Mouse (Mus musculus) R1 (cell line): ENCODE results near the gene Aco1.
A peak's percentile ranks its signal among the peaks of the same experiment; 100 is the strongest.

ENCODE experiments used
- DNase-seq: peaks from one replicate; pipeline ENCODE4 v3.0.0-alpha.2; 2018; ENCODE audit warnings: low read depth, low spot score

The Aco1 gene

GRCm38 (mm10) chr4:40156582-40157499, 14.0 kb downstream of the Aco1 start:
- no peak for DNase-seq

- DNase-seq: no peak
Observed at GRCm38 (mm10) chr4:40157500-40158223, 14.8 kb downstream of the Aco1 start.

- no peak for DNase-seq
Observed at GRCm38 (mm10) chr4:40158224-40158540, 15.3 kb downstream of the Aco1 start.

GRCm38 (mm10) chr4:40160591-40161434, 17.9 kb downstream of the Aco1 start:
- DNase-seq: peak; percentile 76

GRCm38 (mm10) chr4:40163646-40164045, 20.8 kb downstream of the Aco1 start:
- no peak for DNase-seq

- no peak for DNase-seq
Observed at GRCm38 (mm10) chr4:40171477-40171876, 28.6 kb downstream of the Aco1 start.

- no peak for DNase-seq
Observed at GRCm38 (mm10) chr4:40172336-40172735, 29.5 kb downstream of the Aco1 start.

- DNase-seq: no peak
Observed at GRCm38 (mm10) chr4:40174321-40174720, 31.4 kb downstream of the Aco1 start.

GRCm38 (mm10) chr4:40178584-40178983, 35.7 kb downstream of the Aco1 start:
- no peak for DNase-seq

- no peak for DNase-seq
Observed at GRCm38 (mm10) chr4:40180046-40180445, 37.2 kb downstream of the Aco1 start.

GRCm38 (mm10) chr4:40181681-40182080, 38.8 kb downstream of the Aco1 start:
- no peak for DNase-seq

GRCm38 (mm10) chr4:40182651-40183320, 39.9 kb downstream of the Aco1 start:
- DNase-seq: peak; percentile 79

- no peak for DNase-seq
Observed at GRCm38 (mm10) chr4:40183781-40184180, 40.9 kb downstream of the Aco1 start.

GRCm38 (mm10) chr4:40184470-40184869, 41.6 kb downstream of the Aco1 start:
- no peak for DNase-seq

- peak; percentile 71 for DNase-seq
Observed at GRCm38 (mm10) chr4:40187956-40188355, 45.1 kb downstream of the Aco1 start.

- no peak for DNase-seq
Observed at GRCm38 (mm10) chr4:40192246-40192645, 49.4 kb downstream of the Aco1 start.

- no peak for DNase-seq
Observed at GRCm38 (mm10) chr4:40193461-40193860, 50.6 kb downstream of the Aco1 start.

- DNase-seq: no peak
Observed at GRCm38 (mm10) chr4:40195336-40195735, 52.5 kb downstream of the Aco1 start.

- no peak for DNase-seq
Observed at GRCm38 (mm10) chr4:40202205-40202604, 59.3 kb downstream of the Aco1 start.

- no peak for DNase-seq
Observed at GRCm38 (mm10) chr4:40204374-40204773, 61.5 kb downstream of the Aco1 start.

- peak; percentile 36 for DNase-seq
Observed at GRCm38 (mm10) chr4:40205231-40205903, 62.5 kb downstream of the Aco1 start.
